Mouse (Mus musculus): ENCODE data around the gene Atp6ap2. TPM values are rescaled to one million over a fixed set of nuclear protein-coding genes. Genes with fewer than 3 reads are reported as not detected.
A peak's percentile ranks its signal among the peaks of the same experiment; 100 is the strongest.

The Atp6ap2 gene
- polyA plus RNA-seq (2014; fragmentation: Nextera tagmentation; extraction: Ambion mirVana) = 77.6 and 77.7 TPM in 2 replicates

- Histone ChIP-seq H3K9me3 (ENCODE audit: control insufficient read depth, low read length) (no peaks in the 10 kb centered on the region), H3K36me3 (ENCODE audit: control insufficient read depth, insufficient read depth, low read length) (no peaks in the 10 kb centered on the region), H3K4me3 (ENCODE audit: low read depth, low read length) (peak within 1 kb of the TSS; percentile 68), H3K4me2 (ENCODE audit: low read depth, low read length) (peak within 1 kb of the TSS; percentile 52), H3K27ac (replicated peaks; ENCODE audit: low read depth, low read length) (peak within 1 kb of the TSS; percentile 80), H3K9ac (ENCODE audit: low read depth, low read length) (peak within 1 kb of the TSS; percentile 77), H3K27me3 (replicated peaks; ENCODE audit: control insufficient read depth, insufficient read depth, low read length) (0 out of 2 replicates have a peak, but pooled peaks cover 5% of the 10 kb centered on the region), H3K4me1 (ENCODE audit: control insufficient read depth, insufficient read depth, low read length) (no peaks in the 10 kb centered on the region)
- WGBS = 29% methylated on average over 46 of the region's 49 CpGs
- ATAC-seq (ENCODE audit: low read depth) (peak; percentile 99), DNase-seq (ENCODE audit: low spot score) (peak; percentile 97)
Measured at GRCm38 (mm10) chrX:12587192-12587957, at the start of gene Atp6ap2. Gene Atp6ap2, plus strand, starts transcription at chrX:12587801.

- no peak overlapping the region for H3K4me3 ChIP-seq (ENCODE audit: low read depth, low read length)
- ATAC-seq (ENCODE audit: low read depth) = no peak
- no peaks in the 10 kb centered on the region for H3K36me3 ChIP-seq (ENCODE audit: control insufficient read depth, insufficient read depth, low read length)
- H3K27me3 ChIP-seq (replicated peaks; ENCODE audit: control insufficient read depth, insufficient read depth, low read length) = no peaks in the 10 kb centered on the region
- H3K27ac ChIP-seq (replicated peaks; ENCODE audit: low read depth, low read length) = no peak overlapping the region
- H3K9ac ChIP-seq (ENCODE audit: low read depth, low read length) = no peak overlapping the region
- WGBS = 75% methylated on average over 1 of the region's 1 CpGs
- DNase-seq (ENCODE audit: low spot score) = no peak
- no peak overlapping the region for H3K4me2 ChIP-seq (ENCODE audit: low read depth, low read length)
- no peaks in the 10 kb centered on the region for H3K4me1 ChIP-seq (ENCODE audit: control insufficient read depth, insufficient read depth, low read length)
- no peaks in the 10 kb centered on the region for H3K9me3 ChIP-seq (ENCODE audit: control insufficient read depth, low read length)
Measured at GRCm38 (mm10) chrX:12544417-12544816, 43.2 kb upstream of the Atp6ap2 start.

- Histone ChIP-seq H3K4me3 (ENCODE audit: low read depth, low read length) (no peak overlapping the region), H3K4me1 (ENCODE audit: control insufficient read depth, insufficient read depth, low read length) (no peaks in the 10 kb centered on the region), H3K27me3 (replicated peaks; ENCODE audit: control insufficient read depth, insufficient read depth, low read length) (no peaks in the 10 kb centered on the region), H3K9me3 (ENCODE audit: control insufficient read depth, low read length) (no peaks in the 10 kb centered on the region), H3K9ac (ENCODE audit: low read depth, low read length) (no peak overlapping the region), H3K4me2 (ENCODE audit: low read depth, low read length) (no peak overlapping the region), H3K36me3 (ENCODE audit: control insufficient read depth, insufficient read depth, low read length) (no peaks in the 10 kb centered on the region), H3K27ac (replicated peaks; ENCODE audit: low read depth, low read length) (no peak overlapping the region)
- WGBS = 65% methylated on average over 7 of the region's 7 CpGs
- ATAC-seq (ENCODE audit: low read depth) (no peak), DNase-seq (ENCODE audit: low spot score) (no peak)
Measured at GRCm38 (mm10) chrX:12557086-12557485, 30.5 kb upstream of the Atp6ap2 start.

- H3K9me3 ChIP-seq (ENCODE audit: control insufficient read depth, low read length) = no peaks in the 10 kb centered on the region
- H3K36me3 ChIP-seq (ENCODE audit: control insufficient read depth, insufficient read depth, low read length) = no peaks in the 10 kb centered on the region
- no peak overlapping the region for H3K9ac ChIP-seq (ENCODE audit: low read depth, low read length)
- H3K27ac ChIP-seq (replicated peaks; ENCODE audit: low read depth, low read length) = no peak overlapping the region
- no peak overlapping the region for H3K4me3 ChIP-seq (ENCODE audit: low read depth, low read length)
- WGBS = 43% methylated on average over 1 of the region's 1 CpGs
- no peak overlapping the region for H3K4me2 ChIP-seq (ENCODE audit: low read depth, low read length)
- no peak for DNase-seq (ENCODE audit: low spot score)
- H3K27me3 ChIP-seq (replicated peaks; ENCODE audit: control insufficient read depth, insufficient read depth, low read length) = no peaks in the 10 kb centered on the region
- no peaks in the 10 kb centered on the region for H3K4me1 ChIP-seq (ENCODE audit: control insufficient read depth, insufficient read depth, low read length)
- ATAC-seq (ENCODE audit: low read depth) = no peak
Measured at GRCm38 (mm10) chrX:12571407-12571806, 16.2 kb upstream of the Atp6ap2 start.

GRCm38 (mm10) chrX:12577936-12578335, 9.7 kb upstream of the Atp6ap2 start:
- Histone ChIP-seq H3K4me1 (ENCODE audit: control insufficient read depth, insufficient read depth, low read length) (no peaks in the 10 kb centered on the region), H3K36me3 (ENCODE audit: control insufficient read depth, insufficient read depth, low read length) (no peaks in the 10 kb centered on the region), H3K4me2 (ENCODE audit: low read depth, low read length) (no peak overlapping the region), H3K27ac (replicated peaks; ENCODE audit: low read depth, low read length) (no peak overlapping the region), H3K9me3 (ENCODE audit: control insufficient read depth, low read length) (no peaks in the 10 kb centered on the region), H3K27me3 (replicated peaks; ENCODE audit: control insufficient read depth, insufficient read depth, low read length) (no peaks in the 10 kb centered on the region; the same call in 1 of the 2 replicates), H3K9ac (ENCODE audit: low read depth, low read length) (no peak overlapping the region), H3K4me3 (ENCODE audit: low read depth, low read length) (no peak overlapping the region)
- WGBS = 54% methylated on average over 3 of the region's 3 CpGs
- DNase-seq (ENCODE audit: low spot score) = peak; percentile 18
- no peak for ATAC-seq (ENCODE audit: low read depth)

- DNase-seq (ENCODE audit: low spot score) (no peak), ATAC-seq (ENCODE audit: low read depth) (no peak)
- Histone ChIP-seq H3K27me3 (replicated peaks; ENCODE audit: control insufficient read depth, insufficient read depth, low read length) (no peaks in the 10 kb centered on the region; the same call in 1 of the 2 replicates), H3K4me1 (ENCODE audit: control insufficient read depth, insufficient read depth, low read length) (no peaks in the 10 kb centered on the region), H3K27ac (replicated peaks; ENCODE audit: low read depth, low read length) (no peak overlapping the region), H3K4me2 (ENCODE audit: low read depth, low read length) (no peak overlapping the region), H3K9me3 (ENCODE audit: control insufficient read depth, low read length) (no peaks in the 10 kb centered on the region), H3K9ac (ENCODE audit: low read depth, low read length) (no peak overlapping the region), H3K36me3 (ENCODE audit: control insufficient read depth, insufficient read depth, low read length) (no peaks in the 10 kb centered on the region), H3K4me3 (ENCODE audit: low read depth, low read length) (no peak overlapping the region)
- 75% methylated on average over 2 of the region's 2 CpGs for WGBS
Measured at GRCm38 (mm10) chrX:12578339-12578868, 9.2 kb upstream of the Atp6ap2 start.

- Histone ChIP-seq H3K9ac (ENCODE audit: low read depth, low read length) (no peak overlapping the region), H3K4me3 (ENCODE audit: low read depth, low read length) (no peak overlapping the region), H3K9me3 (ENCODE audit: control insufficient read depth, low read length) (no peaks in the 10 kb centered on the region), H3K4me1 (ENCODE audit: control insufficient read depth, insufficient read depth, low read length) (no peaks in the 10 kb centered on the region), H3K27ac (replicated peaks; ENCODE audit: low read depth, low read length) (no peak overlapping the region), H3K27me3 (replicated peaks; ENCODE audit: control insufficient read depth, insufficient read depth, low read length) (peaks cover 5% of the 10 kb centered on the region; the same call in 1 of the 2 replicates), H3K4me2 (ENCODE audit: low read depth, low read length) (no peak overlapping the region), H3K36me3 (ENCODE audit: control insufficient read depth, insufficient read depth, low read length) (no peaks in the 10 kb centered on the region)
- 80% methylated on average over 5 of the region's 5 CpGs for WGBS
- ATAC-seq (ENCODE audit: low read depth) (no peak), DNase-seq (ENCODE audit: low spot score) (no peak)
Measured at GRCm38 (mm10) chrX:12583261-12583660, 4.3 kb upstream of the Atp6ap2 start.

GRCm38 (mm10) chrX:12587958-12588355, 356 bp downstream of the Atp6ap2 start:
- Histone ChIP-seq H3K9ac (ENCODE audit: low read depth, low read length) (peak overlapping the region; percentile 77), H3K9me3 (ENCODE audit: control insufficient read depth, low read length) (no peaks in the 10 kb centered on the region), H3K4me3 (ENCODE audit: low read depth, low read length) (peak overlapping the region; percentile 68), H3K27ac (replicated peaks; ENCODE audit: low read depth, low read length) (peak overlapping the region; percentile 80), H3K27me3 (replicated peaks; ENCODE audit: control insufficient read depth, insufficient read depth, low read length) (0 out of 2 replicates have a peak, but pooled peaks cover 5% of the 10 kb centered on the region), H3K36me3 (ENCODE audit: control insufficient read depth, insufficient read depth, low read length) (no peaks in the 10 kb centered on the region), H3K4me2 (ENCODE audit: low read depth, low read length) (peak overlapping the region; percentile 52), H3K4me1 (ENCODE audit: control insufficient read depth, insufficient read depth, low read length) (no peaks in the 10 kb centered on the region)
- peak; percentile 37; the same call in 1 of the 2 replicates for ATAC-seq (ENCODE audit: low read depth)
- peak; percentile 2 for DNase-seq (ENCODE audit: low spot score)
- 36% methylated on average over 10 of the region's 18 CpGs for WGBS
